Mouse (Mus musculus): Measurements from ENCODE around the gene Cradd. TPM values are rescaled to one million over a fixed set of nuclear protein-coding genes. Genes with fewer than 3 reads are reported as not detected.

The Cradd gene
- polyA plus RNA-seq, 1 experiment = 18.0 TPM

DNA sequence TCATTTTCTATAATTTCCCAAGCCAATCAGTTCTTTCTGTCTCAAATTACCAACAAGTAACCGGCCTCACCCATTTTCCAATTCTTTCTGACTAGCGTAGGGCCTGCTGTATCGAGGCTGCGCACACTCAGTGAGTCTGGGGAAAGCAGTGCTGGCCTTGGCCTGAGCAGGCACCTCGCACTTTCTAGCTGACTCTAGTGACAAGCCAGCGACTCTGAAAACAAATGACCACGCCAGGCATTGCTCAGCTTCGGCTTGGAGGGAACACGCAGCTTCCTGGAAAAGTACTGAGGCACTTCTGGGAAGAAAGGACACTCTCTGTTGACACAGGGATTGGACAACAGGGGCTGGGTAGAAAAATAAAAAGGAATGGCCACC lies 105.3 kb downstream of the Cradd start:
- Histone ChIP-seq H3K4me3 (replicated peaks) (no peak overlapping the region), H3K9me3 (no peaks in the 10 kb centered on the region), H3K27me3 (replicated peaks) (peaks cover 5% of the 10 kb centered on the region), H3K36me3 (replicated peaks; ENCODE audit: low read length) (peaks cover 7% of the 10 kb centered on the region), H3K4me1 (peaks cover 40% of the 10 kb centered on the region)
- TF ChIP-seq FLI1 (IDR thresholded peaks at IDR 0.05; ENCODE audit: low read length) (no peak), GATA1 (IDR thresholded peaks at IDR 0.05; ENCODE audit: borderline replicate concordance, low read length) (no peak)

DNA sequence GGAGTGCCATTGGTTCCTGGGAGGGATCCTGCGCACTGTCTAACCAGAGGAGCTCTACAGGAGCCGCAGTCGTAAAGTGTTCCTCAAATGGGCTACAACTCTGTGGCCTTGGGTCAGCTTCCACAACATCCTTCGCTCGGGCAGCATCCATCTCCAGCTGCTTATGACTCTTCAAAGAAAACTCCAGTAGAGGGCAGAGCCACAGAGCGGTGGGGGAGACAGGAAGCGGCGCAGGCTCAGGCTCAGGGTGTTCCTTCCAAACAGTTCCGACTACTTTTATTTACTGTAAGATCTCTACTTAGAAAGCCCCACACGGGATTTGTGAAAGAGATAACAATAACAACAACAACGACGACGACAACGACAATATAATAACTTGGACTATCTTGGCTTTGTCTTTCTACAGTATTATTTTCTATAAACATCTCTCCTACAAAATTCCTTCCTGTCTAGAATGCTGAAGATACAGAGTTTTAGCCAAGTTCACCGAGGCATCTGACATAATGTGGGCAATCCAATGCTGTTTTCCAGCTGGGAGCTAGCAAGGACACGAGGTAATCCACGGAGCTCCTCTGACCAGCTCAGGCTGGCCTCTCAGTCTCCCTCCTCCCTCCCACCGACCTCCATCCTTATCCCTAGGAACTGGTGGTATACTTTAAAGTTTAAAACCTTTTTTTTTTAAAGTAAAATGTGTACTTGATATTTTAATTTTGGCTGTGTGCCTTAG lies 105.8 kb downstream of the Cradd start:
- H3K36me3 ChIP-seq (replicated peaks; ENCODE audit: low read length) = peaks cover 5% of the 10 kb centered on the region
- TF ChIP-seq FLI1 (IDR thresholded peaks at IDR 0.05; ENCODE audit: low read length) (no peak), GATA1 (IDR thresholded peaks at IDR 0.05; ENCODE audit: borderline replicate concordance, low read length) (no peak)
- no peak overlapping the region for H3K4me3 ChIP-seq (replicated peaks)
- peaks cover 5% of the 10 kb centered on the region for H3K27me3 ChIP-seq (replicated peaks)
- H3K4me1 ChIP-seq = peaks cover 42% of the 10 kb centered on the region
- no peaks in the 10 kb centered on the region for H3K9me3 ChIP-seq

DNA sequence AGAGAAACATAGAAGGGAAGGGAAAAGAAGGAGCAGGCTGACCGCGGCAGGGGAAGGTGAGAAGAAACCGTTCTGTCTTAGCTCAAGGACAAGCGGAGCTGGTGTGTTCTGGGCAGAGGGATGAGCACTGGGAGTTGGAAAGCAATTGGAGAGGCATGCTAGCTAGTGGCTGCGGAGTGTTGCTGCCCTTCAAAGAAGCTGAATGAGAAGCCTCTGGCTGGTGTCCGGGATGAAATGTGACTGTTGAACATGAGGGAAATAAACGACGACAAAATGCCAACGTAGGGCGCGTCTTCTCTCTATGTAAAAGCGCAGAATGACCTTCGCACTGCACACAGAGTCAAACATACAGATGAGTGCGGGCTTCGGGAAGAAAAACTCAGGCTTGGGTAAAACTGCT lies 108.6 kb downstream of the Cradd start:
- Histone ChIP-seq H3K9me3 (no peaks in the 10 kb centered on the region), H3K27me3 (replicated peaks) (peaks cover 5% of the 10 kb centered on the region), H3K36me3 (replicated peaks; ENCODE audit: low read length) (peaks cover 6% of the 10 kb centered on the region), H3K4me1 (peaks cover 58% of the 10 kb centered on the region), H3K4me3 (replicated peaks) (no peak overlapping the region)
- no peak for TF ChIP-seq FLI1 (IDR thresholded peaks at IDR 0.05; ENCODE audit: low read length)
- no peak for TF ChIP-seq GATA1 (IDR thresholded peaks at IDR 0.05; ENCODE audit: borderline replicate concordance, low read length)

DNA sequence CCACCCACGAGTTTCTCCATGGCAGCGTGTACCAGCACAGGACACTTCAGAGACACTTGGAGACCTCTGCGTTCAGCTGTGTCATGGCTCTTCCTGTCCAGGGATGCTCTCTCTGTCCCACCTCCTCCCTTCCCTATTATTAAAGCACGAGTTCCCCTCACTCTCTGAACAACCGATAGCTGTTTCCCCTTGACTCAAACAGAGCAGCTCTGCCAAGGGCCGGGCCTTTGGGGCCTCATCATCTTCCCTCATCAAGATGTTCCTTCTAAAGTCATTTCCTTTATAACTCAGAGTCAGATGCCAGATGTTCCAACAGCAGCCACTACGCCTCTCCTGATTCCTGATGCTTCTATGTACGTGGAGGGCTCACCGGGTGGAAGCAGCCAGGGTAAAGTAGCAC lies 110.1 kb downstream of the Cradd start:
- no peak for TF ChIP-seq GATA1 (IDR thresholded peaks at IDR 0.05; ENCODE audit: borderline replicate concordance, low read length)
- TF ChIP-seq FLI1 (IDR thresholded peaks at IDR 0.05; ENCODE audit: low read length) = no peak
- peaks cover 5% of the 10 kb centered on the region for H3K27me3 ChIP-seq (replicated peaks)
- peaks cover 3% of the 10 kb centered on the region for H3K36me3 ChIP-seq (replicated peaks; ENCODE audit: low read length)
- H3K4me1 ChIP-seq = peaks cover 63% of the 10 kb centered on the region
- no peak overlapping the region for H3K4me3 ChIP-seq (replicated peaks)
- no peaks in the 10 kb centered on the region for H3K9me3 ChIP-seq

DNA sequence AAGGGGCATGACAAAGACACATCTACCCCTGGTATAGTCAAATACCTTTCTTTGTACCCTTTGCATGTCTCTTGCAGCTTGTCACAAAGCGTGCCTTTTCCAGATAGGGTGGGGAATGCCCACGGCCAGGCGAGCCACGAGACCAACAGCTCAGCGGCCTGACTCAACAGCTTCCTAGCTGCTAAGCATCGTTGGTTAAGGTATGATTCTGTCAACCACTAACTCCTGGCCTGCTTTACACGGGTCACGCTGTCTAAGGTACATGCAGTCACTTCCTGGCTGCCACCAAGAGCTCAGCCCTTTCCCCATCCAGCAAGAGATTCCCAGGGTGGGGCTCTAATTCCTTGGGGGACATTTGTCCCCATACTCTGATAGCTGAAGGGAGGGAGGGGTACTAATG lies 110.6 kb downstream of the Cradd start:
- no peaks in the 10 kb centered on the region for H3K9me3 ChIP-seq

DNA sequence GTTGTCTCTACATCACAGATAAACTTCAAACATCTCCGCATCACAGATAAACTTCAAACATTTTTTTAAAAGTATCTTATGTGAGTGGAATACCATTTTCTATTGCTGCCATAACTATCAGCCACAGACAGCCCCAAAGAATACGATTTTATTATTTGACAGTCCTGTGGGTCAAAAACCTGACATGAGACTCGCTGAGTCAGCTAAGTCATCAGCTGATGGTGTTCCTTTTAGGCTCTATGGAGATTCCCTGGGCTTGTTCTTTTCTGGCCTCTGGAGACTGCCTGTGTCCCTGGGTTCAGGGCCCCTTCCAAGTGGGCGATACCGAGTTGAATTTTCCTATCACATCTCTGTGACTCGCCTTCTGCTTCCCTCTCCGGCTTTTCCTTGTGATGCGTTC lies 112.3 kb downstream of the Cradd start:
- H3K4me1 ChIP-seq = peaks cover 63% of the 10 kb centered on the region
- H3K9me3 ChIP-seq = no peaks in the 10 kb centered on the region
- TF ChIP-seq GATA1 (IDR thresholded peaks at IDR 0.05; ENCODE audit: borderline replicate concordance, low read length) (no peak), FLI1 (IDR thresholded peaks at IDR 0.05; ENCODE audit: low read length) (no peak)
- peaks cover 3% of the 10 kb centered on the region for H3K36me3 ChIP-seq (replicated peaks; ENCODE audit: low read length)
- H3K27me3 ChIP-seq (replicated peaks) = peaks cover 5% of the 10 kb centered on the region
- H3K4me3 ChIP-seq (replicated peaks) = no peak overlapping the region

More for the DNA sequence above, 110.6 kb downstream of the Cradd start:
- TF ChIP-seq FLI1 (IDR thresholded peaks at IDR 0.05; ENCODE audit: low read length) = no peak
- no peak for TF ChIP-seq GATA1 (IDR thresholded peaks at IDR 0.05; ENCODE audit: borderline replicate concordance, low read length)
- H3K4me1 ChIP-seq = peaks cover 63% of the 10 kb centered on the region
- peaks cover 5% of the 10 kb centered on the region for H3K27me3 ChIP-seq (replicated peaks)
- H3K36me3 ChIP-seq (replicated peaks; ENCODE audit: low read length) = peaks cover 3% of the 10 kb centered on the region
- H3K4me3 ChIP-seq (replicated peaks) = no peak overlapping the region

DNA sequence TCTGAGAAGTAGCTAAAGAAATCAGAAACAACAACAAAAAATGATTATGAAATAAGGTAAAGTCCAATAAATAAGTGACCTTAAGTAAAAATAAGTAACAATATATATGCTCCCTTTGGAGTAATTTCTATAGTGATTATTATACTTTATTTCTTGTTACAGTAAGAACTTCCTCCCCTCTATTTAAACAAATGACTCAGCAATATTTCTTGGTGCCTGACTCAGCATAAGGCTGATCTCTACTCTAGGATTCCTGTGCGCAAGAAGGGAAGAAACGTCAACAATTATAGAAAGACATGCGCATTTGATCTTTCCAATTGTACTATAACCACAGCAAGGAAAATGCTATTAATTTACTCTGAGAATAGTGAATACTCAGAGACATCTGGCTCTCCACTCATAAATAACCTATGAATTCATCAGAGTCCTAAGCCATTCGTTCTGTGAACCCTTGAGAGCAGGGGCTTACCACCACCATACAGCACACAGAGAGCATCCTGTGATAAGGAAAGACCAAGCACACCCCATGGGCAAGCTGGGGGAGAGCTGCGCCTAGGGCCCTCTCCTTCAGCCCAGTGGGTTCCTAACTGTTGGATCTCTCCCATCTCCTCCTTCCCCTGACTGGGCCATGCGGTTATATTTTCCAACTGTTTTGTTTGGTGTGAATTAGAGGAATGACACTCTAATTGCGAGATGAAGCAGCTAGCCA lies 113.1 kb downstream of the Cradd start:
- Histone ChIP-seq H3K36me3 (replicated peaks; ENCODE audit: low read length) (peaks cover 3% of the 10 kb centered on the region), H3K9me3 (no peaks in the 10 kb centered on the region), H3K4me3 (replicated peaks) (peak overlapping the region; percentile 65), H3K4me1 (peaks cover 63% of the 10 kb centered on the region), H3K27me3 (replicated peaks) (peaks cover 5% of the 10 kb centered on the region)
- no peak for TF ChIP-seq FLI1 (IDR thresholded peaks at IDR 0.05; ENCODE audit: low read length)
- TF ChIP-seq GATA1 (IDR thresholded peaks at IDR 0.05; ENCODE audit: borderline replicate concordance, low read length) = no peak

DNA sequence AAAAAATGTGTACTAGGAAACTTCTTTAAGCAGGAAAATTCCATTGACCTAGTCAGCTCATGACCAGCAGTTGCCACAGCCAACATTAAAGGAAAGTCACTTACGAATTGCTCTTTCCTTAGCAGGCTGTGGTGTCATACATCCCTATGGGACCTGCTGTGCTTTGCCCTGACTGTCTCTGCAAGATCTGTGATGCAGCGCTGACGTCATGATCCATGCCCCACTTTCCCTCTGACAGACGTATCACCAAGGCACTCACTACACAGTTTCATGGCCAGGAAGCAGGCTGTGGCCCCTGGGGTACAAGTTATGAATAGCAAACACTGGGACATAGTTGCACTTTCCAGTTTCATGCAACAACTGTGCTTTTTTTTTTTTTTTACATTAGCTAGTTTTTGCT lies 113.8 kb downstream of the Cradd start:
- H3K4me1 ChIP-seq = peaks cover 65% of the 10 kb centered on the region
- H3K36me3 ChIP-seq (replicated peaks; ENCODE audit: low read length) = peaks cover 3% of the 10 kb centered on the region
- TF ChIP-seq FLI1 (IDR thresholded peaks at IDR 0.05; ENCODE audit: low read length) (no peak), GATA1 (IDR thresholded peaks at IDR 0.05; ENCODE audit: borderline replicate concordance, low read length) (no peak)
- H3K27me3 ChIP-seq (replicated peaks) = peaks cover 2% of the 10 kb centered on the region
- H3K9me3 ChIP-seq = no peaks in the 10 kb centered on the region
- peak overlapping the region; percentile 71 for H3K4me3 ChIP-seq (replicated peaks)

DNA sequence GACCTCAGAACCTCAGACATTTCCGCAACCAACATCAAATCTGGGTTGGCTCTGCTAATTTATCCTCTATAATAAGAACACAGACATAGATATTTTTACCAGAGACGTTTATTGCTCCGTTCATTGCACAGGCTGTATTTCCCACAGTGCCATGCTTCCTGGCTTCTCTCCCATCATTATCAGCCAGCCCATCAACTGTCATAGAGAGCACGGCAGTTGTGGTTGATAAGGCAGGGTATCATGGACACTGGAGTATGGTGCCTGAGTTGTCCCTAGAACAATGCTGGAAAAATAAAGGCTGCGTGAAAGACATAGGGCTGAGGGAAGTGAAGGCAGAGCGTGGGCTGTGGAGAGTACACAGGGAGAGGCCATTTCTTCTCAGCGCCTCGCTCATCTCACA lies 116.5 kb downstream of the Cradd start:
- H3K27me3 ChIP-seq (replicated peaks) = no peaks in the 10 kb centered on the region
- H3K4me1 ChIP-seq = peaks cover 68% of the 10 kb centered on the region
- TF ChIP-seq FLI1 (IDR thresholded peaks at IDR 0.05; ENCODE audit: low read length) = no peak
- TF ChIP-seq GATA1 (IDR thresholded peaks at IDR 0.05; ENCODE audit: borderline replicate concordance, low read length) = no peak
- no peaks in the 10 kb centered on the region for H3K9me3 ChIP-seq
- no peak overlapping the region for H3K4me3 ChIP-seq (replicated peaks)
- H3K36me3 ChIP-seq (replicated peaks; ENCODE audit: low read length) = peaks cover 2% of the 10 kb centered on the region

DNA sequence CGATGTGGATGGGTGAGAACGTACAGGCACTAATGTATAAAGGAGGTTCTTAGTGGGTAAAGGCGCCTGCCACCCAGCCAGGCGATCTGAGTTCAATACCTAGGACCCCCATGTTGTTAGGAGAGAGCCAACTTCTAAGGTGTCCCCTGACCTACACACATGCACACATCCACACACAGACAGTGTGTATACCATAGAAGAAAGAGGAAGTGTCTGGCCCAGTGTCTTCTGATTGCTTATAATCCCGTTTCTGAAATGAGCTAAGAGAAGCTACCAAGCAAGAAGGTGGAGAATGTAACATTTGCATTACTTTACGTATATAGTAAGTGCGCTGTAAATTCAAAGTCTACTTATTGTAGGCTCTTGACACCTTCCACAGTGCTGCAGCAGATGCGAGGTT lies 122.4 kb downstream of the Cradd start:
- peaks cover 37% of the 10 kb centered on the region for H3K36me3 ChIP-seq (replicated peaks; ENCODE audit: low read length)
- H3K4me3 ChIP-seq (replicated peaks) = no peak overlapping the region
- no peaks in the 10 kb centered on the region for H3K27me3 ChIP-seq (replicated peaks)
- peaks cover 55% of the 10 kb centered on the region for H3K4me1 ChIP-seq
- no peak for TF ChIP-seq GATA1 (IDR thresholded peaks at IDR 0.05; ENCODE audit: borderline replicate concordance, low read length)
- TF ChIP-seq FLI1 (IDR thresholded peaks at IDR 0.05; ENCODE audit: low read length) = no peak
- no peaks in the 10 kb centered on the region for H3K9me3 ChIP-seq
